Mouse (Mus musculus) A20 (cell line): ENCODE data around the gene 5330417C22Rik.

Source experiments
- DNase-seq: peaks from one replicate; pipeline ENCODE4 v3.0.0-alpha.2; 2011; ENCODE audit warnings: low read depth, low spot score

The 5330417C22Rik gene

DNA sequence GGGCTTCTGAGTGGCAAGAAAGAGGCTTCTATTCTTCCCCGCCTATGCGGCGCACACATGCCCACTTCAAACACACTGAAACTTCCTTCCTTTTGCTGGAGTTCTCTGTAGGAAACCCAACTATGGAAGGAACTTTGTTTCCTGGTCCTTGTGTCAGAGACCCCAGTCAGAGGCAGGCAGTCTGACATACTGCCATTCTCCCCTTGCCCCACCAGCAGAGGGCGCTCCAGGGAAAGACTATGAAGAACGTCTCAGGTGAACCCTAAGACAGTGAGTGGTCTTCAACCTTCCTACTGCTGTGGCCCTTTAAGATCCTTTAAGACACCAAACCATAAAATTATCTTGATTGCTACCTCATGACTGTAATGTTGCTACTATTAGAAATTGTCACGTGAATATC, 69.9 kb downstream of the 5330417C22Rik start:
- peak; percentile 65 for DNase-seq

- DNase-seq, result peak; percentile 27
Measured at GRCm38 (mm10) chr3:108458866-108459265, 77.5 kb downstream of the 5330417C22Rik start.

- DNase-seq, result no peak
Measured at GRCm38 (mm10) chr3:108458380-108458779, 78.0 kb downstream of the 5330417C22Rik start.

GRCm38 (mm10) chr3:108454172-108454571, 82.2 kb downstream of the 5330417C22Rik start:
- no peak for DNase-seq

DNA sequence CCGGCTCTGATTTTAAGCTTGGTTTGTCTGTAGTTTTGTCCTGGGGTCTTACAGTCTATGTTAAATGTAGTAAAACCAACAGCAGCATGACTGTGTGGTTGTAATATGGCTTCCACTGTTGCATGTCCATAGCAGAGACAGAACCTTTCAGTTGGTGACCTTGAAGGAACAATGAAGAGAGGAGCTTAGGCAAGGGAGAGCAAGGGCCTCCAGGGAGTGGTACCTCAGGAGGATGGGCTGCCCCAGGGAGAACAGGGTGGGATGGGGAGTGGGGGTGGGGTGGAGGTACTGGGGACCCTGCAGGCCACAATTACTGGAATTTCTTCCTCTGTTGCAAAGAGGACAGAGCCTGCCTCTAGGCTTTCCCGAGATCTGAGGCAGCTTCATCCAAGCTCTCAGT, 84.4 kb downstream of the 5330417C22Rik start:
- no peak for DNase-seq

GRCm38 (mm10) chr3:108445366-108445705, 91.0 kb downstream of the 5330417C22Rik start:
- DNase-seq, result no peak

DNA sequence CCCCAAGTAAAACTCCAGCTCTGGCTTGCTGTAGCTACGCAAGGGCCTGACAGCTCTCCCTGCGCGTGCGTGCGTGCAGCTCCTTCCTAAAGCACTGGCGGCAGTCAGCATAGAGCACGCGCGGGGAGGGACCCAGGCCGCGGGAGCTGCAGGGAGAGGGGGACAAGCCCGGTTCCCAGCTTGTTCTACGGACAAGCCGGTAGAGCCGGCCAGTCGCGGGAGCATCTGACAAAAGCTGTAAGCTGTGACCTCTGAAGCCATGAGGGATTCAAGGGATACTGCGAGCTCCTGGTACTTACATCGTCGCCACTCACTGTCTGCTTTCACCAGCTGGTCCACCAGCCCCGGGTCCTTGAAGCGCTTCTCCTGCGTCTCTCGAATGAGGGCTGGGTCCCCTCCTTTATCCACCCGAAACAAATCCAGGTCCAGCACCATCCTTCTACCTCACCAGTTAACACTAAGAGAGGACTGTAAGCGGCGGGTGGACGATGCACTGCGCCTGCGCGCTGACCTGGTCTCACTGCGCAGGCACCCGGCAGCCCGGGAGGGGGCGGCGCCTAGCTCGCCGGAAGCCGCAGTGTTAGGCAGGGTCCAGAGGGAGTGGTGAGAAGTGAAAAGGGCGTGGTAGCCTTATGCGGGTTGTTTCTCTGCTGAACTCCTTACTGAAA, 91.5 kb downstream of the 5330417C22Rik start, which contains the start of gene Sars:
Gene Sars (minus strand): TSS at position 512 of the 668 bp plus-strand sequence.
- peak; percentile 95 for DNase-seq

- peak; percentile 84 for DNase-seq
Measured at GRCm38 (mm10) chr3:108444029-108444428, 92.3 kb downstream of the 5330417C22Rik start.

DNA sequence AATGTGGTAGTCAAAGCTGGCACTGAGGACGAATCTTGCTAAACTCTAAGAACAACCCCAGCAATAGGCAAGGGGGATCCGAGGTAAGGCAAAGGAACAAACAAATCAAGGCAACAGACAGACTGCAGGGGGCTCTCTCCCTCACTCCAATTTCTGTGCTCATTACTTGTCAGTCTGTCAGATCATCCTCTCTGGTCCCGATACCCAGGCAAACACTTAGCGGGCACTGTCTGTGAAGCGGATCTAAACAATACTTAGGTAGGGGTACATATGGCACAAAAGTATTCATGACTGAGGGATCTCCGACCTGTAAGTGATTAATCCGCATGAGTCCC, 100.0 kb downstream of the 5330417C22Rik start:
- no peak for DNase-seq

DNA sequence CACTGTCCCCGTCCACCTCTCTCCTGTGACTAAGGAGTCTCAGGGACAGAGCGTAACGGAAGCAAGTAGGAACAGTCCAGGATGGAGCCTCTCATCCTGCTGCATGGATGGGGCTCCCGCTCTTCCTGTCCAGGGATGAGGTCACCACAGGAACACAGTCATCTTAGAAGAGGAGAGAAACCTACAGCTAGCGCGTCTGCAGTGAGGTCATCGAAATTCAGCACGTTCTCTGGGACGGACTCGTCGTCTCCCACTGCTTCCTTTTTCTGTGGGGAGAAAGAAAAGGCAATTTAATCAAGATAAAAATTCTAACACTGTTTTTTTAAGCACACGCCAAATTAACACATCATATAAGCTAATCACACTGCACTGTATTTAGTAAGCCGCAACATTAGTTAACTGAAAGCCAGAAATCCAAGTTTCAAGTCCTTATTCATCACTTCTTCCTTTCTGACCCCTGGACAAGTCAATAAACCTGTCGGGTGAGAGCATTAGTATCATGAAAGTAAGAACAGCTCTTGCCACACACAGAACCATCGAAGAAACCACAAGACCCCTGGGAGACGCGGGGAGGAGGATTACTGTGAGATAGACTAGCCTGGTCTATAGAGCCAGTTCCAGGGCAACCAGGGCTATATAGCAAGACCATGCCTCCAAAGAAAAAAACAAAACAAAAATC, 100.5 kb downstream of the 5330417C22Rik start:
- DNase-seq, result no peak

GRCm38 (mm10) chr3:108433881-108434495, 102.3 kb downstream of the 5330417C22Rik start:
- no peak for DNase-seq

GRCm38 (mm10) chr3:108433188-108433880, 103.0 kb downstream of the 5330417C22Rik start:
- DNase-seq, result no peak

- DNase-seq, result no peak
Measured at GRCm38 (mm10) chr3:108432542-108433187, 103.7 kb downstream of the 5330417C22Rik start.

- DNase-seq, result no peak
Measured at GRCm38 (mm10) chr3:108425624-108426018, 110.7 kb downstream of the 5330417C22Rik start.

DNA sequence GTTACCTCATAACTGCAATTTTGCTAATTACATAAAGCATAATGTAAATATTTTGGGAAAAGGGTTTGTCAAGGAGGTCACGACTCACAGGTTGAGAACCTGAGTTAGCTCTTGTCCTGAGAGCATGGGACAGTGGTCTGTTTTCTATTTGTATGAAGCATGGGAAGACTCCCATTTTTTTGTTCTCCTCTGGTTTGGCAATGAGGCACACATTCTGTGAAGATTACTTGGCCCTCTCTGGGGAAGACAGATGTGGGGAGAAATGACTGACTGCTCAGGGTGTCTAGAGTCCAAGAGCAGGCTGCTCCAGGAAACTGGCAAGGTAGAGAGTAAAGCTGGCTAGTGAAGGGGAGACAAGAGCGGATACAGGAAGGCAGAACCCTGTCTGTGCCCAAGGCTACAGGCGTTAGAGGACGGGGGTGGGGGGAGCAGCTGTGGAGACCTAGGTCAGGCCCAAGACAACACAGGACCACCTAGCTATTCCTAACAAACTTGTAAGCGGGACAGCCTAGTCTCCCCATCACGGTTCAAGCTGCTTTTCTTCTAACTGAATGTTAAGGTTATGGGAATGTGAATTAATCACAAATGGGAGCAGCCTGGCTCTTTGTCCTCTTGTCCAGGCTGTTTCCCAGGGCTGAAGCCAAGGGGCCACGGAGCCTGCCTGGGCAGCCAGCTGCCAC, 111.3 kb downstream of the 5330417C22Rik start:
- no peak for DNase-seq

DNA sequence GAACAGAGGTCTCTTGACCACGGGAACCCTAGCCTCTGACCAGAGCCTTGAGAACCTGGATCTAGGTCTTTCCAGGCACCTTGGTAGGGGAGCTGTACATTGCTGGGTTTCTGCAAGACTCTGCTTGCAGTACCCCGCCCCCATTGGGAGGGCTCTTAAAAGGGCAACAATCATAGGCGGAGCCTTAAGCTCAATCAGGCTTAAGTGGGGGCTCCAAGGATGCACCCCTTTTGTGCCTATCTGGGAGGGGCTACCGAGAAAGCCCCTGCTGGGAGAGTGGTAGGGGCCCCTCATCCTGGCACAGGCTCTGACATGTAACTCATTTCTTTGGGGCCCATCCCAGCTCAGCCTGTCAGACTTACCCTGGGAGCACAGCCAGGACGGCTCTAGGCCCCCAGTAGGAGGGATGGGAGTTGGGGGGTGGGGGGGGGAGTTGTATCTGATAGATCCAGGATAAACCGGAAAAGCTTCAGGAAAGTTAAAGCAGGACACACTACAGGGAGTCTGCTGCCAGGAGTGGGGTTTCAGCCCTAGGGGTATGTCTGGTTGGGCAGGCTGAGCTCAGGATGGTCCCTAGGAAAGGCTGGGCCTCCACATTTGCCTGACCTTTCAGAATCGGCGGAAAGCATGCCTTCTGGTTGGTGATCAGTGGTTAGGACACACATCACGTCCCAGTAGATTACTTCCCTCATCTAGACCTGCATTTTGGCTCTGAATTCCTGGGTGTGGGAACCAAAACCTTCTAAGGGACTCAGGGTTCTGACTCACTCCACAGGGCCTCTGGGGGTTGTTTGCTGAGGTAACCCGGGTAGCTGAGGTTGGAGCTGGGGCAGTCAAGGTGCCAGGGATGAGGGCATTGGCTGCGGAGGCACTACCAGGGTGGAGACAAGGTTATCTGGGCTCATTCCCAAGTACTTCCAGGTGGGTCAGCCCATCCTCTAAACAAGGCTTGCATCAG, 112.2 kb downstream of the 5330417C22Rik start:
- no peak for DNase-seq

- no peak for DNase-seq
Measured at GRCm38 (mm10) chr3:108423006-108423405, 113.3 kb downstream of the 5330417C22Rik start.

DNA sequence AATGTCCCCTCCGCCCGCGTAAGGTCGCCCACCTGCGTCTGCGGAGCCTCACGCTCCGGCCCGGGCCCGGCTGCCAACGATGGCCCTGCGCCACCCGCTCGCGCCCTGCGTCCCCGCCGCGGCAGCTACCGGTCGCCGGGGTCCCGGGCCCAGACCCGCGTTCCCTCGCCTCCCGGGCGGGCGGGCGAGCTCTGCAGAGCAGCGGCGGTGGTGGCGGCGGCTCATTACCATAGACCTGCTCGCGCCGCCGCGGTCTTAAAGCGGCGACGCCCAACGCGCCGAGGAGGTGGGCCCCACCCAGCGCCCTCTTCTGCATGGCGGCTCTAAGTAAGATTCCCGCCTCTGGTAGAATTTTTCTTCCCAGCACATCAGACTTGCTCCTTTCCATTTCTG, 120.5 kb downstream of the 5330417C22Rik start:
- DNase-seq, result no peak

DNA sequence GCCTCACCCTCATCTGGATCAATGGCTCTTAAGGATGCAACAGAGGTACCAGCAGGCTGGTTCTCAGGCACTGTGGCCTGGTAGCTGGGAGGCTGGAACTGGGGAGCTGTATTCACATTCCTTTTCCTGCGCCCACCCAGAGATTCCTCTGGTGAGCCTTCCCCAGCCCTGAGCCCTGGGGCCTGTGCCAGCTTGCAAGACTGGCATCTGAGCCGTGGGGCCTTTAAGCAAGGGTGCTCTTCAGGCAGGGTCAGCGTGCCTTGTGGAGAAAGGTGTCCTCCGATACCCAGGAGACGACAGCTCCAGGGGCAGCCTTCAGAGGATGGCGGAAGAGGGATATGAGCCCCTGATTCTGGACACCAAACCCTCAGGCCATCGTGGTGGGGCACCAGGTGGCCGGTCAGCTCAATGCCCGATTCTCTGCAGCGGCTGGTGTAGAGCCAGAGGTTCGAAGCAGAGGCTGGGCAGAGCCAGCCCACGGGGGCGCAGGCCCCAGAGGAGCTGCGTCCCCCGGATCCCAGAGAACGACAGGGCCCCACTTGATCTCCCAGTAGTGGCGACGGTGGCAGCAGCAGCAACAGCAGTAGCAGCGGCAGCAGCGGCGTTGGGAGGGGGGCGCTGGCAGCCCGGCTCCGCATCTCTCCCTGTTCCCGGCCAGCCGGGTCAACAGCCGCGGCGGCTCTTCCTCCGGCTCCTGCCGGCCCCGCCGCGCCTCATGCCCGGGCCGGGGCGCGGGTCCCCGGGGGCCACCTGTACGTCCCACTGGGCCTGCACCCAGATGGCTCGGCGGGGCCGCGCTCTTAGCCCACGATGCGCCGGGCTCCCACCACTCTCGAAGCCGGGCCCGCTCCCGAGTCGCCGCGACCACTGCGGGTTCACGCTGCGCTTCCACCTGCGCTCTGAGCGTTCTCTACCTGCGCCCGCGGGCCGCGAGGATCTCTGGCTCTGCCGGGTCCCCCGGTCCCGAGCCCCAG, 121.2 kb downstream of the 5330417C22Rik start, which contains the start of gene Celsr2:
Gene Celsr2 (minus strand): TSS at position 696 of the 974 bp plus-strand sequence.
- DNase-seq, result no peak
